Mouse (Mus musculus) WW6 (cell line): Measurements from ENCODE around the gene Smap2.
A peak's percentile ranks its signal among the peaks of the same experiment; 100 is the strongest.

Source experiments
- DNase-seq: peaks from one replicate; pipeline ENCODE4 v3.0.0-alpha.2; 2013; ENCODE audit warnings: low read depth, low spot score

The Smap2 gene

GRCm38 (mm10) chr4:120978221-120978620, 38.8 kb downstream of the Smap2 start:
- DNase-seq, result no peak

DNA sequence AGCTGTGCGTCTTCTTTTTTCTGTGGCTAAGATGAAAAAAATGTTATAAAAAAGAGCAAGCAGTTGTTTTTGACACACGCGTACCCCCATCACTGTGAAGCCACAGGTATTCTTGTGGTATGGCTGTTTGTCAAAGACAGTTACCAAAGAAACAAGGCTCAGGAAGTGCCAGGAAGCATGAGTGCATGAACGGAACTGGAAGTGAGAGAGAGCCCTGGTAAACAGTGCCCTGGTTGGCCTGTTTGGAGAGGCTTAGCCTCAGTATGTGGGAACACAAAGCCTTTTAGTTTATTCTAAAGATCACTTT, 41.7 kb downstream of the Smap2 start:
- no peak for DNase-seq

GRCm38 (mm10) chr4:120974711-120975427, 42.2 kb downstream of the Smap2 start:
- no peak for DNase-seq

- DNase-seq, result no peak
Observed at GRCm38 (mm10) chr4:120971842-120972241, 45.2 kb downstream of the Smap2 start.

- no peak for DNase-seq
Observed at GRCm38 (mm10) chr4:120969382-120970146, 47.5 kb downstream of the Smap2 start.

DNA sequence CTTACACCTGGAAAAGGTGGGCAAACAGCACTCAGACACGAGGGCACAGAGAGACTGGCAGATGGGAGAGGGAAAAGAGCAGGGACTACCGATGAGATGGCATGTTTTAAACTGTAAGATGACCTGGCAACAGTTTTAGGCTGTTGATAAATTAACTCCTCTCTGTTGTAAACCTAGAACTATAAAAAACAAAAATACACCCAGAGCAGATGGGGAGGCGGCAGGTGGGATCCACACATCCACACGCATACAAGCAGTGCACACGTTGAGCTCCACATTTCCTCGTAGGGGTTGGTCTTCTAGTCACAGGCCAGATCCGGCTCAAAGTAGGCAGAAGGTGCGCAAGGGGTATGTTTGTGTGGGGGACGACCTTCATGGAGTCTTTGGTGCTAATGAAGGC, 48.6 kb downstream of the Smap2 start:
- DNase-seq, result no peak

DNA sequence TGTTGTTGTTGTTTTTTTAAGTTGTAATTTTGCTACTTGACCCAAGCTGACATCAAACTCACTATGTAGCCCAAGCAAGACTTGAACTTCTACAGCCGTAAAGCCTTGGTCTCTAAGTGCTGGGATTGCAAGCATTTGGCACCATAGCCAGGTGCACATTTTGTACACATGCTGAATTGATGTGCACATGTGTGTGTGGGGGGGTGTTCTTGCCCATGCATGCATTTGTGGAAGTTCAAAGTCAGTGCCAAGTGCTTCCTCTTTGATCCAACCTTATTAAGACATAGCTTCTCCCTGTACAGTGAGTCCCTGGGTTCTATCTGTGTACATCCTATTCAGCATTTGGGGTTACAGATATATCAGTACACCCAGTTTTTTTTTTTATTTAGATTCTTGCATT, 61.5 kb downstream of the Smap2 start:
- DNase-seq, result no peak

DNA sequence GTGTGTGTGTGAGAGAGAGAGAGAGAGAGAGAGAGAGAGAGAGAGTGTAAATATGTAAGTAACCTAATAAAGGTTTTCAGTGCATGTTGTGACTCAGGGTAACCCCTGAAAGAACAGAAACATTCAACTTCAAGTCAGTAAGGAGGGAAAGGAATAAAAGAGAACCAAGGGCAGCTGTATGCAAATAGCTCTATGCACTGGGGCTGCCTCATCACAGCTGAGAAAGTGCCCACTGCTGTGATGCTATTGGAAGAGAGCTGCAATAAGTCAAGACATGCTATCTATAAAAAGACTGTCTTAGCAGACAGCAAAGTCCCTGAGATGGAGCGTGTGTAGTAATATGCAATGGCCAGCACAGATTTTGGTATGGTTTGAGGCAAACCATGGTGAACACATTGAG, 63.4 kb downstream of the Smap2 start:
- no peak for DNase-seq

DNA sequence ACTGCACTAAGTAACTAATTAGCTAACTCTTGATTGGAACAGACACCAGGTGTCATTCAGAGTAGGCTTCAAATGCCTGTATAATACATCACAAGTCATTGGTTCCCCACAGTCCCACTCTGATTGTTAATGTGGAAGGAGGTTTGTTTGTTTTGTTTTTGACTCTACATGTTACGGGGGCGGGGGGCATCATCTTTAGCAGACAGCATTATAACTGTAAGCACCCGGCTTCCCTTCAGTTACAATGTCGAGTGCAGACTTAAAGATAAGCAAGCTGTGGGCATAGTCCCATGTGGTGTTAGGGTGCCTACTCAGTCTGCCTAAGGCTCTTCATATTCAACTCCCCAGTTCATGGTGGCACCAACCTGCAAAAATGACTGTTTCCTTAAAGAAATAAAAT, 64.0 kb downstream of the Smap2 start:
- DNase-seq, result no peak

DNA sequence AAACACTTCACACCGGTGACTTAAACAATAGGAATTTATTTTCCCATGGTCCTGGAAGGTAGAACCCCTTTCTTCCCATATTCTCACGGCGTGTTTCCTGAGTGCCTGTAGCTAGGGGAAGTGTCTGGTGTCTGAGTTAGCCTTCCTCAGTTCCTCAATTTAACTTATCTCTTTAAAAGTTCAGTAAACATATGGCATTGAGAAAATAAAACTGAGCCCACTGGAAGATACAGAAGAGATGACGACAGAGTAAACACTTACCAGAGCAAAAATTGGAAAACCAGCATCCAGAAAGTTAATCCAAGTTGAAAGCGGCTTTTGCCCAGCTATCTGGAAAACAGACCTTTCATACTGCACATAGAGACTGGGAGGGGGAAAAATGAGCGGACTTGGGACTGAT, 64.9 kb downstream of the Smap2 start:
- no peak for DNase-seq

DNA sequence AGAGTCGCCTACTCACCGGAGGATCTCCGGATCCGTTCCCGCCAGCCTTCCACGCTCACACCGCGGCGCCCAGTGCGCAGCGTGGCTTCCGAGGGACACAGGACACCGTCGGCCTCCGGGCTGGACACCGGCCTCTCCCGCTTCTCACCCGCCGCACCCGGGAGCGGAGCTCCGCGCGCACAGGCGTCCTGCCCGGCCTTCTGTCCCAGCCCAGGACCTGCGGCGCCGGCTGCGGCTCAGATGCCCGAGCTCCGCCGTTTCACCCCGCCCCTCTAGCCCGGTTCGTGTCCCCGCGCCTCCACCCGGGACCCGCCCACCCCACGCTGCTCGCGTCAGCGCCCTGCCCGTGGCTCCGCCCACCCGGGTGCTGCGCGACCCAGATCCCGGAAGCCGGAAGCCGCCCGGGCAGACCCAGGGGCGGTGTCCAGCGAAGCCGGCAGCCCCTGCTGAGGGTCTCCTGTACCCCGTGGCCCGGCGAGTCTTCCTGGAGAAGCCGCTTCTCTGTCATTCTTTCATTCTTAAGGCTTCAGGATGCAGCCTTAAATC, 65.5 kb downstream of the Smap2 start, which contains the start of gene Zfp69:
Zfp69 (minus strand) TSS at position 272 of the 546 bp plus-strand sequence.
- peak; percentile 64 for DNase-seq

DNA sequence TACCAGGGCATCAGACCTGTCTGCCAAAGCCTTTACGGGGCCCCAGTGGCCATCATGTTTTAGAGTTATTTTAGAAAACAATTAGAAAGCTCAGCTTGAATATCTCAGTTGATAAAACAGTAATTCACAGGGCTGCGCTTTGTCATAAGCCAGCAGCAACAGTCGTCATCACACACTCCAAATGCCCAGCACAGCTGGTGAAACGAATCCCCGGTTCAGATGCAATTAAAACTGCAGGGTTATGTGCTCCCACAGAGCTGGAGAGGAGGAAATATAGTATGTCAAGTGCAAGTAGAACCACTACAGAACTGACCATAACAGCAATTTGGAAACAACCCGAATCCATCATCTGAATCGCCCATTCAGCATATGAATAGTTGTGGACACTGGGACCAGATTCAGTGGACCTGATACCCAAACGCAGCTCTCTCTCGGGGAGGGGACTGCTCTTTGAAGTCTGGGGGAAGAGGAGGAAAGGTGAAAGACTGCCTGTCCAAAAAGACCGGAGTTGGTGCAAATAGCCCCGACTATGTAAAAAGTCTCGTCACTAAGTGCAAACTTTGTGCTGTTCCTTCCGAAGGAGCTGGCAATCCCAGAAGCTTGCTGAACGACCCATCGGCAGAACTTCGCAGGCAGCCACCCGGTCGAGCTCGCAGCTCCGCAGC, 66.2 kb downstream of the Smap2 start:
- DNase-seq, result no peak

DNA sequence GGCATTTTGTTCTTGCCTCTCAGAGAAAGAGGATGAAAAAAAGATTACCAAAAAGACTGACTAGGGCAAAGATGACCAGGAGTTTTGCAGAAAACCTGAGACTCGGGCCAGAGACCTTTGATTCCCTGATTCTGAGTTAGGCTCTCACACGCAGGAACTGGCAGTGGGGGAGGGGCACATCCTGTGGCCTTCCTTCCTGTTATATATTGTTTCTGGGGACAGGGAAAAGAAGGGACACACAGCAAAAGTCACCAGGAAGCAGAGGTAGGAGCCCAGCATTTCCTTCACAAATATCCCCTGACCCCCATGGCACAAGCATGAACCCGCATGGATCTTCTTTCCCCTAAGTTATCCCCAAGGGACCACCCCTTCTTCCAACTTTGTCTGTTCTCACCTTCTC, 68.1 kb downstream of the Smap2 start:
- no peak for DNase-seq

DNA sequence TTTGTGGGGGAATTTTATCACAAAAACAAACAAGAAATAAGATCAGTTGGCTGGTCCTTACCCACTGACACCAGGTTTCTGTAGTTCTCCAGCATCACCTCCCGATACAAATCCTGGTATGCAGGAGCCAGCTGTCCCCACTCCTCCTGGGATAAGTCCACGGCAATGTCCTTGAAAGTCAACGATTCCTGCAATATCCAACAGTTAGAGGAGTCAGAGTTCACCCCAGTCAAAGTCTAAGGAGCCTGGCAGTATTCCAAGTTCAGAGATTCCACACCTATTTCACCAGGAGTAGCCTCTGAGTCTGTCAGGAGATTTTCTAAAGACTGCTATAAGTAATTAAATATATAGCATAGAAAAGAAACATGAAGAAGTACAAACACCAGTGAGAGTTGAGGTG, 82.0 kb downstream of the Smap2 start:
- no peak for DNase-seq

DNA sequence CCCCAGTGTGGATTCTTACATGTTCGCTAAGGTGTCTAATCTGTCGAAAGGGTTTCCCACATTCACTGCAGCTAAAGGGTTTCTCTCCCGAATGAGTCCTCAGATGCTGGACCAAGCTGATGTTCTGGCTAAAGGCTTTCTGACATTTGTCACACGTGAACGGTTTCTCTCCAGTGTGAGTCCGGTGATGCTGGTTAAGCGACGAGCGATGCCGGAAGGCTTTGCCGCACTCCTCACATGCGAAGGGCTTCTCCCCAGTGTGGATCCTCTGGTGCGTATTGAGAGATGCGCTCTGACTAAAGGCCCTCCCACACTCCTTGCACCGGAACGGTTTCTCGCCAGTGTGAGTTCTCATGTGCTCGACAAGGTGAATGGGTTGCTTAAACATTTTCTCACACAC, 86.3 kb downstream of the Smap2 start:
- no peak for DNase-seq

DNA sequence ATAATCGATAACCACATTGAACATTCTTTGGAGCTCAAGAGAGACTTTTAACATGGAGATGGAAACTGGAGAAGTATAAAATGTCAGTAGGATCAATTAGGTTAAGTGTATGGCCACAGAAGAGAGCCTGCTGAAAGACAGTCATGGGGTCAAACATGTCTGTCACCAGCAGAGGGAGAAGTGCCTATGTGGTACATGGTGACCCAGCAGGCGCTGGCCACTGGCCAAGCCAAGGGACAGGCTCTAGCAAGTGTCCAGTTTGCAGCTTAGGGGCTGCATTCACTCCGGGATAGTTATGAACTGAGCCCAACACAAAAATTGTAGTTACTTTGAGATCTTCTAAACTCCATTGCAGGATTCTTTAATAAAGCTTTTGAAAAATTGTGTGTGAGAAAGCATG, 88.4 kb downstream of the Smap2 start:
- DNase-seq, result no peak

DNA sequence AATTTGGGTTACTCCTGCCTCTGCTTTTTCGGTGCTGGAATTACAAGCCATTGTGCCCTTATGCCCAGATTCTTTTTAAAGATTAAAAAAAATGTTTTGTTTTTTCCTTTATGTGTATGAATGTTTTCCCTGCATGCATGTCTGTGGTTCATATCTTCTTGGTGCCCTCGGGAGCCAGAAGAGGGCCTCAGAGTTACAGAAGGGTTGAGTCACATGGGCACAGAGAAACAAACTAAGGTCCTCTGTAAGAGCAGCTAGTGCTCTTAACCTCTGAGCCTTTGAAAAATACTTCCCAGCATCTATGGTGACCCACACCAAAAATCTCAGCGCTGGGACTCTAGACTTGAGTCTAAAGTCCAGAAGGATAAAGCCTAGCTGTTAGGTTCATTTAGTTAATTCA, 91.7 kb downstream of the Smap2 start:
- no peak for DNase-seq

DNA sequence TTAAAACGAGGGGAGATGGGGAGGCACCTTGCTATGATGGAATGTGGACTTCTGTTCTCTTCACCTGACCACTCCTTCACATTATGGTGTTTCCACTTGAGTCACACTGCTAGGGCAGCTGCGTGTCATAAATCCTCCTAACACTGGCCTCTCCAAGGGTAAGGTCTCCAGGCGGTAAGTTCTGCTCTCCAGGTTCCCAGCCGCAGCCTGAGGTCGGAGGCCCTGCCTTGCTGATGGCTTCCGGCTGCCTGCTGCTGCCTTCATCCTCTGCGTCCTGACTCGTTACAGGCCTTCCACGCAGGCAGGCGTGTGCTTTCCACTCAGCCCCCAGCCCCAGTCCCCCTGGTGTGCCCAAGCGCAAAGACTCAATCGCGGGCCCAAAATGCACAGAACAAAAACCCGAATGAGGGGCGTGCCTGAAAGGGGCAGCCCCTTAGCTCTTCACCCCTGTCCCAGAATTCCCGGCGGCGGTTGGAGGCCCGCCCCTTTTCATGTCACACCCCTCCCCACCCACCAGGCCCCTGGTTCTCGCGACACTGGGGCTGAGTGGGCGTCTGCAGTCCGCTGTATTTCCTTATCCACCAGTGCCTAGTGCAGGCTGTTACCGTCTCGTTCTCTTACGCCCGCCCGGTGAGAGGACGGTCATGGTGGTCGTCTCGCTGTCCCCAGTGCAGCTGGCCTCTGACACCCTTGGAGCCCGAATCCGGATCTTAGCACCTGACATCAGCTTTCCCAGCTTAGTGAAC, 92.3 kb downstream of the Smap2 start, which contains the start of gene Exo5:
Exo5 (minus strand) TSS at position 464 of the 746 bp plus-strand sequence.
- peak; percentile 80 for DNase-seq

DNA sequence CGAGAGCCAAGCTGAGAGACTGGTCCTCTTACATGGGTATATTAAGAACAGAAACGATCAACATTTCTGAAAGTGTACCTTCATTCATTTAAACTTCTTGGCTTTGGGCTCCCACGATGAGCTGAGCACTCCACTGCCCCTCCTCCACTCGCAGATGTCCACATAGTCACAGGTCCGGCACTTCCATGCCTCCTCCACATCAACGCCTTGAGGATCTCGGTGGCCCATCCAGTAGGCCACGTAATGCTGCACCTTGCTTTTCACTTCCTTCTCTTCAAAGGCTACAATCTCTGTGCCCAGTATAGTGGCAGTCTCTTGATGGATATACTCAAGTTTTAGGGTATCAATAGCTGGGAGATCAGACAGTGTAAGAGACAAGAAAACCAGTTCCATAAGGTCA, 95.6 kb downstream of the Smap2 start:
- no peak for DNase-seq
